Mouse (Mus musculus): ENCODE results near the gene Gm27021. TPM values are rescaled to one million over a fixed set of nuclear protein-coding genes. Genes with fewer than 3 reads are reported as not detected.

Gm27021 gene
- total RNA-seq, 2 experiments from 2014 or later = 0.66 TPM; not detected in 1

- intact Hi-C loops (cut with DNase I) = no loop called here
- no peak for DNase-seq (ENCODE audit: extremely low spot score in 1 of 2, low spot score in 2 of 2)
Observed at GRCm38 (mm10) chr8:120657415-120657814, 10.5 kb downstream of the Gm27021 start.

- intact Hi-C loops (cut with DNase I) = no loop called here
- DNase-seq (ENCODE audit: extremely low spot score in 1 of 2, low spot score in 2 of 2) = no peak
Observed at GRCm38 (mm10) chr8:120656322-120657052, 11.4 kb downstream of the Gm27021 start.

- DNase-seq (ENCODE audit: extremely low spot score in 1 of 2, low spot score in 2 of 2) = no peak
- intact Hi-C loops (cut with DNase I) = no loop called here
Observed at GRCm38 (mm10) chr8:120647532-120647931, 20.3 kb downstream of the Gm27021 start, which contains the start of gene 1190005I06Rik. Gene 1190005I06Rik, minus strand, starts transcription at chr8:120647632.

GRCm38 (mm10) chr8:120644663-120645062 is 23.2 kb downstream of the Gm27021 start:
- DNase-seq (ENCODE audit: extremely low spot score in 1 of 2, low spot score in 2 of 2) = peak; percentile 79 to 84
- intact Hi-C loops (cut with DNase I) = no loop called here

GRCm38 (mm10) chr8:120642031-120642662 is 25.7 kb downstream of the Gm27021 start:
- no peak for DNase-seq (ENCODE audit: extremely low spot score in 1 of 2, low spot score in 2 of 2)
- intact Hi-C loops (cut with DNase I) = no loop called here

- intact Hi-C loops (cut with DNase I) = no loop called here
- no peak for DNase-seq (ENCODE audit: extremely low spot score in 1 of 2, low spot score in 2 of 2)
Observed at GRCm38 (mm10) chr8:120641245-120641644, 26.6 kb downstream of the Gm27021 start.

- intact Hi-C loops (cut with DNase I) = no loop called here
Observed at GRCm38 (mm10) chr8:120634329-120634839, 33.5 kb downstream of the Gm27021 start.

GRCm38 (mm10) chr8:120633665-120634271 is 34.1 kb downstream of the Gm27021 start:
- intact Hi-C loops (cut with DNase I) = no loop called here
- peak in 1 of 2 experiments; percentile 61 for DNase-seq (ENCODE audit: extremely low spot score in 1 of 2, low spot score in 2 of 2)

More at GRCm38 (mm10) chr8:120634329-120634839, 33.5 kb downstream of the Gm27021 start:
- DNase-seq (ENCODE audit: extremely low spot score in 1 of 2, low spot score in 2 of 2) = peak in 1 of 2 experiments; percentile 60

GRCm38 (mm10) chr8:120632969-120633664 is 34.8 kb downstream of the Gm27021 start:
- intact Hi-C loops (cut with DNase I) = no loop called here
- no peak for DNase-seq (ENCODE audit: extremely low spot score in 1 of 2, low spot score in 2 of 2)

- intact Hi-C loops (cut with DNase I) = no loop called here
- no peak for DNase-seq (ENCODE audit: extremely low spot score in 1 of 2, low spot score in 2 of 2)
Observed at GRCm38 (mm10) chr8:120631441-120632375, 36.2 kb downstream of the Gm27021 start.

GRCm38 (mm10) chr8:120630848-120631247 is 37.0 kb downstream of the Gm27021 start:
- DNase-seq (ENCODE audit: extremely low spot score in 1 of 2, low spot score in 2 of 2) = no peak
- intact Hi-C loops (cut with DNase I) = no loop called here

GRCm38 (mm10) chr8:120630031-120630430 is 37.8 kb downstream of the Gm27021 start:
- no peak for DNase-seq (ENCODE audit: extremely low spot score in 1 of 2, low spot score in 2 of 2)
- intact Hi-C loops (cut with DNase I) = no loop called here

GRCm38 (mm10) chr8:120627298-120627697 is 40.6 kb downstream of the Gm27021 start:
- no peak for DNase-seq (ENCODE audit: extremely low spot score in 1 of 2, low spot score in 2 of 2)
- intact Hi-C loops (cut with DNase I) = no loop called here

- intact Hi-C loops (cut with DNase I) = no loop called here
- DNase-seq (ENCODE audit: extremely low spot score in 1 of 2, low spot score in 2 of 2) = no peak
Observed at GRCm38 (mm10) chr8:120626461-120626860, 41.4 kb downstream of the Gm27021 start.

- intact Hi-C loops (cut with DNase I) = no loop called here
- no peak for DNase-seq (ENCODE audit: extremely low spot score in 1 of 2, low spot score in 2 of 2)
Observed at GRCm38 (mm10) chr8:120623608-120624007, 44.3 kb downstream of the Gm27021 start.

GRCm38 (mm10) chr8:120622161-120622560 is 45.7 kb downstream of the Gm27021 start:
- intact Hi-C loops (cut with DNase I) = no loop called here
- DNase-seq (ENCODE audit: extremely low spot score in 1 of 2, low spot score in 2 of 2) = no peak

- no peak for DNase-seq (ENCODE audit: extremely low spot score in 1 of 2, low spot score in 2 of 2)
- intact Hi-C loops (cut with DNase I) = no loop called here
Observed at GRCm38 (mm10) chr8:120620441-120620840, 47.4 kb downstream of the Gm27021 start.
